Mouse (Mus musculus): Measurements from ENCODE around the gene Snx21. TPM values are rescaled to one million over a fixed set of nuclear protein-coding genes. Genes with fewer than 3 reads are reported as not detected.

The Snx21 gene
- polyA plus RNA-seq, 1 experiment = 10.7 TPM

DNA sequence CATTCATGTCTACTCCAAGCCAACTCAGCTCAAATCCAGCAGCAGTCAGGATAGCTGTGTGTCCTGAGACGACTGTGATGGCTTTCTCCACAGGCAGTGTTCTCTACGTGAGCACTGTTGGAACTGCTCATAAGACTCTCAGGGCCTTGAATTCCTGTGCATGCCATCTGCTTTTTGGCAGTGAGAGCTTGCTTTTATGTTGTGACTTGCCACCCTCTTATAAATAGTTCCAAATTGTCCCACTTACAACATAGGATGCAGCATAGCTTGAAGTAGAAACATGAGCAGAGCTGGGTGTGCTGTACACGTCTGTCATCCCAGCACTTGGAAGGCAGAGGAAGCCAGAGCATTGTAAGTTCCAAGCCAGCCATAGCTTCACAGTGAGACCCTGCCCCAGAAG is 19.8 kb upstream of the Snx21 start:
- no peak for TF ChIP-seq EP300 (IDR thresholded peaks at IDR 0.05; ENCODE audit: insufficient read depth, low read depth, low read length)
- H3K27me3 ChIP-seq (ENCODE audit: control insufficient read depth, insufficient read depth, low read length, poor library complexity, severe bottlenecking) = no peaks in the 10 kb centered on the region
- H3K9ac ChIP-seq (ENCODE audit: low read depth, poor library complexity, severe bottlenecking) = no peak overlapping the region
- H3K27ac ChIP-seq (ENCODE audit: insufficient read depth, low read length) = no peak overlapping the region
- no peak overlapping the region for H3K4me3 ChIP-seq (ENCODE audit: low read depth, low read length)
- H3K36me3 ChIP-seq (ENCODE audit: control insufficient read depth, insufficient read depth, low read length, poor library complexity, severe bottlenecking) = peaks cover 62% of the 10 kb centered on the region
- H3K9me3 ChIP-seq (replicated peaks; ENCODE audit: control insufficient read depth, insufficient read depth, low read length, poor library complexity, severe bottlenecking) = peaks cover 11% of the 10 kb centered on the region
- H3K4me1 ChIP-seq (ENCODE audit: control insufficient read depth, insufficient read depth, low read length) = no peaks in the 10 kb centered on the region

DNA sequence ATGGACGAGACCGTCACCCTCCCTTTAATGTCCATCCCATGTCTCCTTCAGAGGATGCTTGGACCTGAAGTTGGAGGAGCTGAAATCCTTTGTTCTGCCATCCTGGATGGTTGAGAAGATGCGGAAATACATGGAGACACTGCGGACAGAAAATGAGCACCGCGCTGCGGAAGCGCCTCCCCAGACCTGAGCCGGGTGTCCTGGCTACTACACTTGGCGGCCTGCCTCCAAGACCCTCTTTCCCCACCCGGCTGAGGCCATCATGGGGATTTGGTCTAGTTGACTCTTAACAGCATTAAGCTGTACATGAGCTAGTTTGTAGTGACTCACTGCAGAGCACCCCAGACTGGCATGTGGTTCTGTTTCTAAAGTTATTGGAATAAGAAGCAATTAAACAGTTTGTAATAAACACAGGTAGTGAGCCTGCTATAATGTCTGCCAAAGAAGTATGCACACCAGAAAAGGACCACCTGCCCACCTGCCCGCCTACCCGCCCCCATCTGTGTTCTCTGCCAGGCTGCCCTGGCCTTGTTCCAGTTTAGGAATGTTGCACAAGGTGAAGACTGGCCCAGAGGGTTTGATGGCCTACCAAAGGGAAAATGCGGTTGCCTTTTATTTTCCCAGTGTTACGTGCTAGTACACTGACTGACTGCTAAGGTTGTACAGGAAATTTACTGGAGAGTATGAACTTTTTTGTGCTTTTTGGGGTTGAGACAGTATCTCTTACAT is 17.6 kb upstream of the Snx21 start:
- Histone ChIP-seq H3K36me3 (ENCODE audit: control insufficient read depth, insufficient read depth, low read length, poor library complexity, severe bottlenecking) (peaks cover 61% of the 10 kb centered on the region), H3K4me3 (ENCODE audit: low read depth, low read length) (peak overlapping the region; percentile 69)
- TF ChIP-seq POLR2A (IDR thresholded peaks at IDR 0.05; ENCODE audit: insufficient read depth, low read length) (no peak), EP300 (IDR thresholded peaks at IDR 0.05; ENCODE audit: insufficient read depth, low read depth, low read length) (no peak), CTCF (IDR thresholded peaks at IDR 0.05; ENCODE audit: low read depth, low read length) (no peak)

DNA sequence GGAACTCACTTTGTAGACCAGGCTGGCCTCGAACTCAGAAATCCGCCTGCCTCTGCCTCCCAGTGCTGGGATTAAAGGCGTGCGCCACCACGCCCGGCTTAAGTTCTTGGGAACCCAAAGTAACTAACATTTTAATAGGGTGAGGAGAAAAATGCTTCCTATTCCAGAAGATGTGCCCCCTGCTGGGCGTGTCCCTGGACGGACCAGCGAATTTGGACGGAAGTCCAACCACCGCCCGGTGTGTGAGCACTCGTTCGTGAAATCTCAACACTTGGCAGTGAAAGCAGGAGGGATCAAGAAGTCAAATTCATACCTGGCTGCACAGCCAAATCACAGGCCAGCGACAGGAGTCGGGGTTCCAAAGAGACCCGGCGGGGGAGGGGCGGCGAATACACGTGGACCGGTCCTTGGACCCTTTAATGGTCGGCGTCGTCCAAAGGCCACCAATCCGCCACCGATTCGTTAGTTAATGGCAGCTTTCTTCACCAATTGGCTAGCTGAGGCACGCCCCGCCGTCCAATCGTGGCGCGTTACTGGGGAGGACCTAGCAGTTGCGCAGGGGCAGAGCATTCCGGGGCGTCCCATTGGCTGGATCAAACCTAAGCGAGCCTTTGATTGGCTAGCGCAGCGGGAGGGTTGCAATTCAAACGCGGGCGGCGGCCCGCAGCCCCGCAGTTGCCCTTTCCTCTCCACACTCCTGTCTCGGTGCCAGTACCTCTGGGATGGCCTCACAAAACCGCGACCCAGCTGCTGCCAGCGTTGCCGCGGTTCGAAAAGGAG is 16.2 kb upstream of the Snx21 start, which contains the start of gene Ube2c:
Gene Ube2c (plus strand): TSS at position 641 of the 780 bp plus-strand sequence.
- Histone ChIP-seq H3K27ac (ENCODE audit: insufficient read depth, low read length) (peak within 1 kb of the TSS; percentile 52), H3K36me3 (ENCODE audit: control insufficient read depth, insufficient read depth, low read length, poor library complexity, severe bottlenecking) (peaks cover 56% of the 10 kb centered on the region), H3K4me3 (ENCODE audit: low read depth, low read length) (peak within 1 kb of the TSS; percentile 99), H3K27me3 (ENCODE audit: control insufficient read depth, insufficient read depth, low read length, poor library complexity, severe bottlenecking) (no peaks in the 10 kb centered on the region), H3K4me1 (ENCODE audit: control insufficient read depth, insufficient read depth, low read length) (peaks cover 3% of the 10 kb centered on the region), H3K9me3 (replicated peaks; ENCODE audit: control insufficient read depth, insufficient read depth, low read length, poor library complexity, severe bottlenecking) (no peaks in the 10 kb centered on the region), H3K9ac (ENCODE audit: low read depth, poor library complexity, severe bottlenecking) (peak within 1 kb of the TSS; percentile 92)
- TF ChIP-seq EP300 (IDR thresholded peaks at IDR 0.05; ENCODE audit: insufficient read depth, low read depth, low read length) = no peak
- TF ChIP-seq CTCF (IDR thresholded peaks at IDR 0.05; ENCODE audit: low read depth, low read length) = peak; percentile 2
- peak; percentile 78 for TF ChIP-seq POLR2A (IDR thresholded peaks at IDR 0.05; ENCODE audit: insufficient read depth, low read length)

More for the DNA sequence above, 17.6 kb upstream of the Snx21 start:
- 0 out of 2 replicates have a peak overlapping the region, but pooled peaks have one; percentile 17 for H3K27ac ChIP-seq (ENCODE audit: insufficient read depth, low read length)
- H3K4me1 ChIP-seq (ENCODE audit: control insufficient read depth, insufficient read depth, low read length) = peaks cover 3% of the 10 kb centered on the region
- no peaks in the 10 kb centered on the region for H3K9me3 ChIP-seq (replicated peaks; ENCODE audit: control insufficient read depth, insufficient read depth, low read length, poor library complexity, severe bottlenecking)
- peak overlapping the region; percentile 81 for H3K9ac ChIP-seq (ENCODE audit: low read depth, poor library complexity, severe bottlenecking)
- H3K27me3 ChIP-seq (ENCODE audit: control insufficient read depth, insufficient read depth, low read length, poor library complexity, severe bottlenecking) = no peaks in the 10 kb centered on the region

DNA sequence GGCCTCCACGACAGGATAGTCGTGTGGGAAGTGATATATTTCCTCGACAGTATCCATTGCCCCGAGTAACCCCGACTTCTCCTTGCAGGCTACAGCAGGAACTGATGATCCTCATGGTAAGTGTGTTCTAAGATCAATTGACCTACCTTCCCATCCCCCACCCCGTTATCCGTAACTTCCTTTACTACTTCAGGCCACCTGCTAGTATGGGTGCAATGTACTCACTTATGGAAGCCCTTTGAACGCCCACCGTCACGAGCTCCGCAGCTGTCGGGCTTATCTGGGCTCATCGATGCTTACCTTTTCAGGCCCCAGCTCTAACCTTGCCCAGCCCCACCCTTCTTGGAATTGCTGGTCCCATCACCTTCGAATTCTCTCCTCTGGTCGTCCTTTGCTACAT is 15.3 kb upstream of the Snx21 start:
- no peak for TF ChIP-seq CTCF (IDR thresholded peaks at IDR 0.05; ENCODE audit: low read depth, low read length)
- no peak for TF ChIP-seq EP300 (IDR thresholded peaks at IDR 0.05; ENCODE audit: insufficient read depth, low read depth, low read length)
- TF ChIP-seq POLR2A (IDR thresholded peaks at IDR 0.05; ENCODE audit: insufficient read depth, low read length) = no peak
- Histone ChIP-seq H3K4me1 (ENCODE audit: control insufficient read depth, insufficient read depth, low read length) (peaks cover 3% of the 10 kb centered on the region), H3K4me3 (ENCODE audit: low read depth, low read length) (peak overlapping the region; percentile 99), H3K27me3 (ENCODE audit: control insufficient read depth, insufficient read depth, low read length, poor library complexity, severe bottlenecking) (no peaks in the 10 kb centered on the region), H3K36me3 (ENCODE audit: control insufficient read depth, insufficient read depth, low read length, poor library complexity, severe bottlenecking) (peaks cover 48% of the 10 kb centered on the region), H3K9me3 (replicated peaks; ENCODE audit: control insufficient read depth, insufficient read depth, low read length, poor library complexity, severe bottlenecking) (no peaks in the 10 kb centered on the region), H3K9ac (ENCODE audit: low read depth, poor library complexity, severe bottlenecking) (peak overlapping the region; percentile 92), H3K27ac (ENCODE audit: insufficient read depth, low read length) (peak overlapping the region; percentile 22)

DNA sequence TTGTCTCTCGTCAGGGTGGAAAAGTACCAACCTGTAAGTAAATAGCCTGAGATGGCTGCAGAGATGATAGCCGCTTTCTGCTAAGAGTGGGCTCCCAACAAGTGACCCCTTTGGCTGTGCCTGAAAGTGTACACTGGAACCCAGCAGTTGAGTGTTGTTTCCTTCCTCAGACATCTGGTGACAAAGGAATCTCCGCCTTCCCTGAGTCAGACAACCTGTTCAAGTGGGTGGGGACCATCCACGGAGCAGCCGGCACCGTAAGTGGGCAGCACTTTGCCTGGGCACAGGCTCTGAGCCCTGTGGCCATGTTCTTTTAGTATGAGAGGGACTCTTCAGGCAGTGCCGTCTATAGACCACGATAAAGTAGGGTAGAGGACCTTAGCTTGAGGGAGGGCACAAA is 14.5 kb upstream of the Snx21 start:
- no peak for TF ChIP-seq CTCF (IDR thresholded peaks at IDR 0.05; ENCODE audit: low read depth, low read length)
- TF ChIP-seq POLR2A (IDR thresholded peaks at IDR 0.05; ENCODE audit: insufficient read depth, low read length) = no peak
- Histone ChIP-seq H3K9me3 (replicated peaks; ENCODE audit: control insufficient read depth, insufficient read depth, low read length, poor library complexity, severe bottlenecking) (no peaks in the 10 kb centered on the region), H3K27ac (ENCODE audit: insufficient read depth, low read length) (no peak overlapping the region), H3K27me3 (ENCODE audit: control insufficient read depth, insufficient read depth, low read length, poor library complexity, severe bottlenecking) (no peaks in the 10 kb centered on the region), H3K9ac (ENCODE audit: low read depth, poor library complexity, severe bottlenecking) (peak overlapping the region; percentile 92), H3K36me3 (ENCODE audit: control insufficient read depth, insufficient read depth, low read length, poor library complexity, severe bottlenecking) (peaks cover 39% of the 10 kb centered on the region), H3K4me1 (ENCODE audit: control insufficient read depth, insufficient read depth, low read length) (peaks cover 3% of the 10 kb centered on the region), H3K4me3 (ENCODE audit: low read depth, low read length) (peak overlapping the region; percentile 99)
